Mouse (Mus musculus): ENCODE data around the gene Adamtsl1.

DNA sequence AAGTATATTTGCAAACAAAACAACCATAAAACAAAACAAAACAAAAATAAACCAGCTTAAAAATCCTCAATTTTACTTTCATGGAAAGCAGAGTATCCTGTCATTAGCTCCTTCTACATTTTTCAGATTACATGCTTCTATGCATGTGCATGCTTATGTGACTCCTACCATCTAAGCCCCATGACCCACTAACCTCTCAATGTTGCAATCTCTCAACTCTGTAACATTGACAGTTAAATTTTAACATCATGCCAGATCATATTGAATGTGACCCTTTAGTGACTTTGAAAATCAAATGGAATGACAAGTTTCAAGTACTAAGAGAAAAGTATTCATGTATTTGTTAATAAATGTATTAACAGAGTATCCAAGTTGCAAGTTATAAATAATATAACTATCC, 80.2 kb downstream of the Adamtsl1 start:
- no peak for TF ChIP-seq EP300 (IDR thresholded peaks at IDR 0.05; ENCODE audit: low read depth)
- no peak for TF ChIP-seq CTCF (IDR thresholded peaks at IDR 0.05; ENCODE audit: low read depth)
